Mouse (Mus musculus): ENCODE data around the gene Bhlha9.

Gene Bhlha9

DNA sequence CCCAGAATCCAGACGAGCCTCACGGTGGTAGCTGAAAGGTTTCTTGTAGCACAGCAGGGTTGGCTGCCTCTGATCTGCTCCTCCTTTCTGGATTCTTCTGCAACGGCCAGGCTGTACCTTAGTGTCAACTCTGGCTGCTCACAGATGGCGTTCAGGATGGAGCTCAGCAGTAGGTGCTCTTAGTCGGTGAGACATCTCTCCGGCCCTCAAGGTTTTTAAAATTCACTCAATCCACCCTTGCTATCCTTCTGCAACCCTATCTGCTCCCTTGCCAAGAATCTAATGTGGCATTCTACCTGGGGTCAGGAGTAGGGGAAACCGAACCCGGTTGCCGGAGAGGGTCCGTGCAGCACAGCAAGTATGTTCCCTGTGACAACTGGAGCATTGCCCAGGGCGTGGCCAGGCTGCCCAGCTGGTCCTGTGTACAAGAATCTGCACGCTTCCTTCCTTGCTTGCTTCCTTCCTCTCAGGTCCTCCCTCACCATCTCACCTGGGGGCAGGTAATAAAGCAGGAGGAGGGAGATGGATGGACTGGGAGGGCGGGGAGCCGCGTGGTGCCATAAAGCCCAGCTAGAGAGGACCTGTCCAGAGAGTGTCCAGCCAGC, at the start of gene Bhlha9:
Gene Bhlha9, plus strand, starts transcription at position 600 of the 605 bp plus-strand sequence.
- no peak for DNase-seq (ENCODE audit: low spot score)

DNA sequence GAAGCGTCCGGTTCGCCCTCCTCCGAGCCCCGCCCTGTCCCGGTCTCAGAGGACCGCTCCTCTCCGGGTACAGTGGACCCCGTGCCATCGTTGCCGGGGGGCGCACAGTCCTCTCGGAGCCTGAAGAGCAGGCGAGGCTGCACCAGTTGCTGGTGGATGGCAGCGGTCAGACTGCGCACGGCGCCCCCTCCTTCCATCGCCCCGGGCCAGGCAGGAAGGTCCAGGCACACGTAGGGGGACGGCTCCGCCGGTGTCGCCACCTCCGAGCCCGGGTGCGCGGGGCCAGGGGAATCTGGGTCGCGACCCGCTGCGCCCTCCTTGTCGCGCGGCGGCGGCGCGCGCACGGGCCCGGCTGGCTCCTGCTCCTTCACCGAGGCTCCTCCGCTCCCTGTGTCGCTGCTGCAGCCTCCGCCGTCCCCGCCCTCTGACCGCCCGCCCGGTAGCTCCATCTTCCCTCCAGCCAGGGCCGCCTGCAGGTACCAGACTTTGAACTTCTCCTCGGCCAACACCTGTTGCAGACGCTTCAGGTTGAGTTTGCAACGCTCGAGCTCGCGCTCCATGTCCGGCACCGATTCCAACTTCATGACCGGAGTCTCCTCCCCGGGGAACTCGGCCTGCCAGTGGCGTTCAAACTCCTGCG, 49.6 kb upstream of the Bhlha9 start:
- DNase-seq (ENCODE audit: low spot score), result no peak

GRCm38 (mm10) chr11:76623206-76623961, 48.9 kb upstream of the Bhlha9 start:
- no peak for DNase-seq (ENCODE audit: low spot score)

- DNase-seq (ENCODE audit: low spot score), result no peak
These were observed 48.2 kb upstream of the Bhlha9 start for GRCm38 (mm10) chr11:76624071-76624470.

DNA sequence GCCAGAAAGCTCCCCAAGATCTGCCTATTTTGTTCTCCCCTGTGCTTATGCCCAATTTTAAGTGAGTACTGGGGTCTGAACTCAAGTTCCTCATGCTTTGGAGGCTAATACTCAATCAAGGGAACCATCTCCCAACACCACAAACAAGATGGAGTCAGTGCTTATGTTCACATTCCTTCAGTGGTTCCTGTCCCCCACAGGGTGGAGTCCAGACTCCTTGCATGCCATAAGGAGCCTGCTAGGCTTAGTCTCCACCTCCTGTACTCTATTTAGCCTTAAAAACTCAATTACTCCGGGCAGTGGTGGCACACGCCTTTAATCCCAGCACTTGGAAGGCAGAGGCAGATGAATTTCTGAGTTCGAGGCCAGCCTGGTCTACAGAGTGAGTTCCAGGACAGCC, 47.4 kb upstream of the Bhlha9 start:
- no peak for DNase-seq (ENCODE audit: low spot score)

- no peak for DNase-seq (ENCODE audit: low spot score)
These were observed 43.7 kb upstream of the Bhlha9 start for GRCm38 (mm10) chr11:76628613-76629012.

GRCm38 (mm10) chr11:76630023-76630422, 42.2 kb upstream of the Bhlha9 start:
- no peak for DNase-seq (ENCODE audit: low spot score)

DNA sequence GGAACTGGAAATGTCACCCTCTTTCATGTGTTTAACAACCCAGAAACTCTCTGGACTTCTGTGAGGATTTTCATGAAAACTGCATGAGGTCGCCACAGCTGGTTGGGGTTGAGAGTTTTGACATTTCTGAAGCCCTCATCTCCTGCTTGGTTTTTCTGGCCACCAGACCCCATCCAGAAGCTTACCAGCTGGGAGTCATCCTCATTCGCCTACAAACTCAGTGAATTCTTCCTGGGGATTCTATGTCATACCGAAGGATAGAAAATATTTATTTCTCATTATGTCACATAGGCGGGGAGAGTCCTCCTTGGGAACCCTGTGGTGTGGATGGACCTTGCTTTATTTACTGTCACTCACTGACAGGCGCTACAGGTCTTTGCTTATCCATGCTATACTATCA, 41.8 kb upstream of the Bhlha9 start:
- no peak for DNase-seq (ENCODE audit: low spot score)

- DNase-seq (ENCODE audit: low spot score), result no peak
These were observed 32.8 kb upstream of the Bhlha9 start for GRCm38 (mm10) chr11:76639269-76639985.

- DNase-seq (ENCODE audit: low spot score), result no peak
These were observed 32.0 kb upstream of the Bhlha9 start for GRCm38 (mm10) chr11:76640231-76640630.

DNA sequence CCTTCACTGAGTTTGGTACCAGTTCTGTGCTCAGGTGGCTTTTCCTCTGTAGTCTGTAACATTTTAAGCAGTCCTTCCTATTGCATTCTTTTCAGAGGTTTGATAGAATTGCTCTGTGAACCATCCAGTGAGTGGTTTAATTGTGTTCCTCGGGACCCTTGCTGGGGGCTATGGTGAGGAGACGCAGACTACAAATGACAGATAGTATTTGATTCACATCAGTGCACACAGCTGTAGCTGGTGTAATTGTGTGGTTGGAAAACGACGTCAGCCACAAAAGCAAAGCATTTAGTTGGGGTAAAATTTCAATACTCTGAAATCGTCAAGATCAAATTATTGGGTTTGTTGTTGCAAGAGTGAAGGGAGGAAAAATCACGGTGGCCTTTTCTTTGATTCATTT, 28.0 kb upstream of the Bhlha9 start:
- no peak for DNase-seq (ENCODE audit: low spot score)

DNA sequence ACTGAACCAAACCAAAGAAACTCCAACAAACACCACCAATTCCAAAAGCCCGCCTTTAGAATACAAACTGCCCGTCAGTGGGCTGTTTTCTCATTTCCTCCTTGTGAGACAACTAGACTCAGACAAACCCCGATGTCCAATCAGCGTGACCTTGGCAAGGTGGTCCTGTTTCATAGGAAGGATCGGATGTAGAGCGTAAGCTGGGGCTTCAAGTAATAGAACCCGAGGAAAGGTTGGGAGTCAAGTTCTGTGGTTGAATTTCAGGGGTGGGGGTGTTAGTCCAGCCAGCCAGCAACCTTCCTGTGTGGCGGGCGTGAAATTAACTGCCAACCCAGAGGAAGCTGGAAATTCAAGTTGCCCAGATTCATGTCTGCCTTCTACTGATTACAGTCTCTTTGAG, 27.2 kb upstream of the Bhlha9 start:
- no peak for DNase-seq (ENCODE audit: low spot score)

DNA sequence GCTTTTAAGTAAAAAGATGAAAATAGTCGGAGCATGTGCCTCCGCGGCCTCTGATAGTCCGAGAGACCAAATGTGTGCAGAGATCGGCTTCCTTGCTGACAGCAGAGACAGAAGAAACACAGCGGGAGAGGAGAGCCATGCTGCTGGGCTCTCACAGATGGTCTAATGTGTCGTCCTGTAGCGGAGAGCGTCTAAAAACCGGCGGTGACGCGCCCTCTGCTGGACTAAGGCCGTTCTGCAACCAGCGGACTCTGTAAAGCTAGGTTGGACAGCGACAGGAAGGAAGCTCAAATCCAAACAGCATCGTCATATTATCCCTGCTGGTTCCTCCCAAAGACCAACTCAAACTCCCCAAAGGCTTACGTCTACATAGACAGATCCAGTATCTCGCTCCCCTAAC, 26.3 kb upstream of the Bhlha9 start:
- peak; percentile 96 for DNase-seq (ENCODE audit: low spot score)

GRCm38 (mm10) chr11:76647062-76647461, 25.2 kb upstream of the Bhlha9 start:
- DNase-seq (ENCODE audit: low spot score), result no peak

DNA sequence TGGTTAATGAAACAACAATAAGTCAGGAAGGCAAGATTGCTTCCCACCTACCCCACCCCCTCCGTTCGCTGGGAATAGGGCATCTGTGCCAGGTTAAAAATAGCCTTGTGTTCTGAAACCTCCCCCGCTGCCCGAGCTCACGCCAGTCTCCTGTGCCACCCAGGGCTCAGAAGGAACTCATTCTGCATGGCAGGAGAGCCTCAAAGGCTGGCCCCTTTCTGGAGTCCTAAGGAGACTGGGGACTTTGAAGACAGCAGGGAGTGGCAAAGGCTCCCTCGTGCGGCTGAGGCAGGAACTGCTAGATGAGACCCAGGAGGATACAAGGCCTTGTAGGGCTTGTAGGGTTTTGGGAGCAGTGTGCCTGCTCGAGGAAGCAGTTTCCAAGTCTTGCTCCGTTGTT, 24.8 kb upstream of the Bhlha9 start:
- DNase-seq (ENCODE audit: low spot score), result peak; percentile 78

DNA sequence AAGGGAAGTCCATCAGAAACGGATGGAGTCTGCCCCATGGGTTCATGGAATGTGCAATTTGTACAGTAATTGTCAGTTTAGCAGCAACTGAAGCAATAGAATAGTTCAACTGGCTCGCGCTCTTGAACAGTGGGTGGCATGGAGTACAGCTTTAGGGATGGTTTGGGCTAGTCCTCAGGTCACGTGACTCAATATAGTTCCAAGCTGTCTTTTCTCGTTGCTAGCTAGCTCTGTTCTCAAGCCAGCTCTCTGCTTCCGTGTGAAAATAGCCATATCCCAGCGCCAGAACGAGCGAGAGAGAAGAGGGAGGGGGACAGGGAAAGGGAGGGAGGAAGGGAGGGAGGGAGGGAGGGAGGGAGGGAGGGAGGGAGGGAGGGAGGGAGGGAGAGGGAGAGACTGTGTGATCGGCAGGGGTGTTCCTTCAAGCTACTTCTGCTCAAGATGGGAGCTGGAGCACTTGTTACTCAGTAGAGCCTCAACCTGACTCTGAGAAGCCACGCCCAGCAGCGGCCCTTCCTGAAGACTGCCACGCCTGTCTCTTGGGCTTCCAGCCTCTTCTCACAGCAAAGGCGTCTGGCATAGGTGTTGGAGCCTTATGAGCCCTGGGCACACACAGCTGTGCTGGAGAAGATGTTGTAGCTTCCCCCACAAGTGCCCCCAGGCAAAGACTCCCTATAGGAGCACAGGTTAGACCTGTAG, 21.3 kb upstream of the Bhlha9 start:
- no peak for DNase-seq (ENCODE audit: low spot score)

DNA sequence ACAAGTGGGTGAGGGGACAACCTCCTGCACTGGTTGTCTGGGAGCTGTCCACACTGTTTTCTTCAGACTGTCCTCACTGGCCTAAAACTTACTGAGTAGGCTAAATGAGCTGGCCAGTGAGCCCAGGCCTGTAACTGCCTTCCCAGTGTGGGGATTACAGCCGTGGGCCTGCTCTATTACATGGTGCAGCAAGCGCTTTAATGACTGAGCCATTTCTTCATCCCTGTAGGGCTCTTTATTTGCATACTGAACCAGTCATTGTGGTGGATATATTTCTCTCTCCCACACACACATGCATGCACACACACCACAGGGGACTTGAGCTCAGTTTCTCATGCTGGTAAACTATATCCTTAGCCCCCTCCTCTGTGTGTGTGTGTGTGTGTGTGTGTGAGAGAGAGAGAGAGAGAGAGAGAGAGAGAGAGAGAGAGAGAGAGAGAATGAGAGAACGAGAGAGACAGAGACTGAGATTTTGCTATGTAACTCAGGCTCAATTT, 19.4 kb upstream of the Bhlha9 start:
- DNase-seq (ENCODE audit: low spot score), result no peak

- DNase-seq (ENCODE audit: low spot score), result no peak
These were observed 17.2 kb upstream of the Bhlha9 start for GRCm38 (mm10) chr11:76655106-76655505.

DNA sequence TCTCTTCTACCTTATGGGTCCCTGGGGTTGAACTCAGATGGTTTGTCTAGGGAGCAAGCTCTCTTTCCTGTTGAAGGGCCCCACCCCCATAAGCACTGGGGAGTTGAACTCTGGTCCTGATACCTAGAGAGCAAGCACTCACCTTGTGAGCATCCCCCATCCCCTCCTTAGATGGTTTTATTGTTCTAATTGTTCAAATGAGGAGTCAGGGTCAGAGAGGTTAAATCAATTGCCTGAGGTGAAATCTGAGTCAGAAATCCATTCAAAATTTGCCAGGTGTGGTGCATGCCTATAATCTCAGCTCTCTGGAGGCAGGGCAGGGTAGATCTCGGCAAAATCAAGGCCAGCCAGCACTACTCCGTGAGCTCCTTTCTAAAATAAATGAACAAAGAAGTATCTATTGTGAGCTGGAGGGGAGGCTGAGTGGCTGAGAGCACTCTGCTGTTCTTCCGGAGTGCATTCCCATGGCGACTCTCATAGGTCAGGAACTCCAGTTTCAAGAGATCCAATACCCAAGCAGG, 14.8 kb upstream of the Bhlha9 start:
- DNase-seq (ENCODE audit: low spot score), result no peak

- DNase-seq (ENCODE audit: low spot score), result no peak
These were observed 12.9 kb upstream of the Bhlha9 start for GRCm38 (mm10) chr11:76659138-76659930.
